Mouse (Mus musculus): ENCODE data around the gene Ltbp1. TPM values are rescaled to one million over a fixed set of nuclear protein-coding genes. Genes with fewer than 3 reads are reported as not detected.
A peak's percentile ranks its signal among the peaks of the same experiment; 100 is the strongest.

The Ltbp1 gene
- total and polyA plus RNA-seq, 3 experiments: 2.3 to 6.4 (median 2.5) TPM

DNA sequence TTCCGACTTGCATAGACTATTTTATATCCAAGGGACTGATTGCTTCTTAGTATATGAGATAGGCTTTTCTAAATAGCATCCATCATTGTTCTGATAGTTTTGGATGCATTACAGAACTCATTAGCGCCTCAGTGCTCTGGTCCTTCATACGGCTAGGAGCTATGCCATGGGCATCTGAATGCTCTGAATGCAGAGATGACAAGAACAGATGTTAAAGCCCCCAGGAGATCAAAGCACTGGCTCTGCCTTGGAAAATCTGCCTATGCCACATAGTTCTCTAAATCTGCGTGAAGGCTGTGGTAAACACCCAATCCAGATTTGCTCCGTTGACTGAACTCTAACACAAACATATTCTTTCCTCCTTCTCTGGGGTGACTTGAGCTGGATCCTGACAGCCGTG lies 30.2 kb upstream of the Ltbp1 start:
- Histone ChIP-seq H3K4me3 (replicated peaks in 1 of 3; ENCODE audit: low read depth in 2 of 3, low read length in 2 of 3, poor library complexity in 1 of 3) (no peak overlapping the region), H3K9me3 (replicated peaks; ENCODE audit: low read length) (no peaks in the 10 kb centered on the region), H3K36me3 (replicated peaks in 1 of 2; ENCODE audit: control insufficient read depth in 1 of 2, insufficient read depth in 1 of 2, low read length in 1 of 2) (no peaks in the 10 kb centered on the region), H3K9ac (ENCODE audit: insufficient read depth, low read depth) (no peak overlapping the region), H3K79me2 (replicated peaks; ENCODE audit: control insufficient read depth, extremely low read depth, insufficient read depth, poor library complexity, severe bottlenecking) (no peaks in the 10 kb centered on the region), H3K4me2 (ENCODE audit: insufficient read depth, low read depth, poor library complexity, severe bottlenecking) (no peak overlapping the region), H3K27me3 (replicated peaks) (no peaks in the 10 kb centered on the region), H3K4me1 (ENCODE audit: control insufficient read depth in 1 of 2, insufficient read depth in 2 of 2) (peaks cover 16 to 55% of the 10 kb centered on the region in 2 experiments), H3K27ac (ENCODE audit: insufficient read depth, low read depth) (no peak overlapping the region)
- dilution Hi-C loops (cut with MboI; ENCODE audit: extremely low pct_ligation_motif_present, extremely low pct_unique_long_range_greater_than_20kb, low sequenced_read_pairs) (no loop called here), in situ Hi-C loops (cut with MboI; ENCODE audit: low pct_ligation_motif_present, low pct_unique_long_range_greater_than_20kb, low sequenced_read_pairs) (no loop called here)
- DNase-seq (ENCODE audit: extremely low read depth): no peak
- TF ChIP-seq JUND (conservative IDR thresholded peaks at IDR 0.05; ENCODE audit: low read depth, low read length) (no peak), ZMIZ1 (IDR thresholded peaks at IDR 0.05; ENCODE audit: low read depth, low read length) (no peak), NELFE (IDR thresholded peaks at IDR 0.05; ENCODE audit: low read depth, low read length) (no peak), MYC (IDR thresholded peaks at IDR 0.05; ENCODE audit: low read depth, low read length) (no peak), EP300 (IDR thresholded peaks at IDR 0.05; ENCODE audit: low read length) (no peak), IRF4 (IDR thresholded peaks at IDR 0.05; ENCODE audit: low read depth, low read length) (no peak), NRF1 (IDR thresholded peaks at IDR 0.05; ENCODE audit: low read depth, low read length) (no peak), PAX5 (IDR thresholded peaks at IDR 0.05; ENCODE audit: low read length) (no peak), CHD2 (IDR thresholded peaks at IDR 0.05; ENCODE audit: low read length) (no peak), MAFK (IDR thresholded peaks at IDR 0.05; ENCODE audit: insufficient replicate concordance, low read length) (no peak), MXI1 (IDR thresholded peaks at IDR 0.05; ENCODE audit: low read depth, low read length) (no peak), POLR2A (IDR thresholded peaks at IDR 0.05; ENCODE audit: low read depth, low read length) (no peak), KAT2A (IDR thresholded peaks at IDR 0.05; ENCODE audit: insufficient replicate concordance, low read length) (no peak), ZNF384 (IDR thresholded peaks at IDR 0.05; ENCODE audit: low read depth, low read length) (no peak)

GRCm38 (mm10) chr17:74976167-74976985 lies 29.0 kb upstream of the Ltbp1 start:
- peaks cover 20 to 52% of the 10 kb centered on the region in 2 experiments for H3K4me1 ChIP-seq (ENCODE audit: control insufficient read depth in 1 of 2, insufficient read depth in 2 of 2)
- no peaks in the 10 kb centered on the region for H3K27me3 ChIP-seq (replicated peaks)
- H3K4me2 ChIP-seq (ENCODE audit: insufficient read depth, low read depth, poor library complexity, severe bottlenecking): peak overlapping the region; percentile 22
- no peaks in the 10 kb centered on the region for H3K79me2 ChIP-seq (replicated peaks; ENCODE audit: control insufficient read depth, extremely low read depth, insufficient read depth, poor library complexity, severe bottlenecking)
- dilution Hi-C loops (cut with MboI; ENCODE audit: extremely low pct_ligation_motif_present, extremely low pct_unique_long_range_greater_than_20kb, low sequenced_read_pairs) (no loop called here), in situ Hi-C loops (cut with MboI; ENCODE audit: low pct_ligation_motif_present, low pct_unique_long_range_greater_than_20kb, low sequenced_read_pairs) (no loop called here)
- DNase-seq (ENCODE audit: extremely low read depth): peak; percentile 31
- TF ChIP-seq JUN (IDR thresholded peaks at IDR 0.05; ENCODE audit: insufficient read depth, low read depth, low read length) (no peak), CHD2 (IDR thresholded peaks at IDR 0.05; ENCODE audit: low read length) (no peak), TCF12 (IDR thresholded peaks at IDR 0.05; ENCODE audit: low read depth, low read length) (no peak), MAX (IDR thresholded peaks at IDR 0.05; ENCODE audit: low read length) (no peak; the same call in 1 of the 2 replicates), ZKSCAN1 (IDR thresholded peaks at IDR 0.05; ENCODE audit: borderline replicate concordance, low read depth, low read length) (no peak), MYC (IDR thresholded peaks at IDR 0.05; ENCODE audit: low read depth, low read length) (peak; percentile 70), MXI1 (IDR thresholded peaks at IDR 0.05; ENCODE audit: low read depth, low read length) (no peak), MAFK (IDR thresholded peaks at IDR 0.05; ENCODE audit: insufficient replicate concordance, low read length) (no peak), ELF1 (IDR thresholded peaks at IDR 0.05; ENCODE audit: low read depth, low read length) (no peak), SMC3 (IDR thresholded peaks at IDR 0.05; ENCODE audit: low read depth, low read length) (no peak), USF2 (conservative IDR thresholded peaks at IDR 0.05; ENCODE audit: low read depth, low read length) (no peak), E2F4 (IDR thresholded peaks at IDR 0.05; ENCODE audit: insufficient replicate concordance, low read depth, low read length) (no peak), UBTF (IDR thresholded peaks at IDR 0.05; ENCODE audit: low read depth, low read length) (no peak), PAX5 (IDR thresholded peaks at IDR 0.05; ENCODE audit: low read length) (no peak), MAZ (IDR thresholded peaks at IDR 0.05; ENCODE audit: low read depth, low read length) (no peak), POLR2A (IDR thresholded peaks at IDR 0.05; ENCODE audit: low read depth, low read length) (no peak), ZNF384 (IDR thresholded peaks at IDR 0.05; ENCODE audit: low read depth, low read length) (peak; percentile 30; the same call in 1 of the 2 replicates), NRF1 (IDR thresholded peaks at IDR 0.05; ENCODE audit: low read depth, low read length) (no peak), TBP (conservative IDR thresholded peaks at IDR 0.05; ENCODE audit: low read depth, low read length) (no peak), CTCF (conservative IDR thresholded peaks at IDR 0.05 in 1 of 2, IDR thresholded peaks at IDR 0.05 in 1 of 2; ENCODE audit: low read depth in 2 of 2, low read length in 2 of 2) (no peak), ZMIZ1 (IDR thresholded peaks at IDR 0.05; ENCODE audit: low read depth, low read length) (no peak), MEF2A (IDR thresholded peaks at IDR 0.05; ENCODE audit: borderline replicate concordance, low read depth, low read length) (no peak), BHLHE40 (IDR thresholded peaks at IDR 0.05; ENCODE audit: low read depth, low read length) (peak; percentile 70), RAD21 (IDR thresholded peaks at IDR 0.05; ENCODE audit: low read depth, low read length) (no peak)
- H3K4me3 ChIP-seq (replicated peaks in 1 of 3; ENCODE audit: low read depth in 2 of 3, low read length in 2 of 3, poor library complexity in 1 of 3): no peak overlapping the region
- no peaks in the 10 kb centered on the region for H3K36me3 ChIP-seq (replicated peaks in 1 of 2; ENCODE audit: control insufficient read depth in 1 of 2, insufficient read depth in 1 of 2, low read length in 1 of 2)
- H3K9me3 ChIP-seq (replicated peaks; ENCODE audit: low read length): no peaks in the 10 kb centered on the region
- no peak overlapping the region for H3K9ac ChIP-seq (ENCODE audit: insufficient read depth, low read depth)
- H3K27ac ChIP-seq (ENCODE audit: insufficient read depth, low read depth): no peak overlapping the region

All from CH12.LX (cell line).